Mouse (Mus musculus) midbrain, embryonic 11.5 days (tissue): Measurements from ENCODE around the gene Prss23. TPM values are rescaled to one million over a fixed set of nuclear protein-coding genes. Genes with fewer than 3 reads are reported as not detected.
A peak's percentile ranks its signal among the peaks of the same experiment; 100 is the strongest.

Source experiments
- ATAC-seq: fragments of 200-750 bp; cut with Nextera tagmentation; 2 replicates; pipeline ENCODE4 v1.8.0; 2017; ENCODE audit warnings: moderate TSS enrichment, moderate library complexity; ENCODE audit not compliant: low FRiP score
- DNase-seq: peaks from one replicate; pipeline ENCODE4 v3.0.0; 2015; ENCODE audit warnings: low spot score; ENCODE audit errors: missing footprints
- H3K27ac ChIP-seq: fragments of 300-500 bp; sonication (generic); 2 replicates; pipeline ENCODE4 v1.5.1; 2014; ENCODE audit warnings: low read depth, low read length
- H3K27me3 ChIP-seq: fragments of 300-500 bp; sonication (generic); 2 replicates; pipeline ENCODE4 v1.6.1; 2014; ENCODE audit warnings: mild to moderate bottlenecking, low read length, moderate library complexity, mixed read lengths; ENCODE audit not compliant: control insufficient read depth, insufficient read depth
- H3K36me3 ChIP-seq: fragments of 300-500 bp; sonication (generic); 2 replicates; pipeline ENCODE4 v1.6.1; 2014; ENCODE audit warnings: mild to moderate bottlenecking, low read length, moderate library complexity, mixed read lengths; ENCODE audit not compliant: control insufficient read depth, insufficient read depth
- H3K4me1 ChIP-seq: fragments of 300-500 bp; sonication (generic); 2 replicates; pipeline ENCODE4 v1.6.1; 2014; ENCODE audit warnings: low read length; ENCODE audit not compliant: control insufficient read depth, insufficient read depth
- H3K4me2 ChIP-seq: fragments of 300-500 bp; sonication (generic); 2 replicates; pipeline ENCODE4 v1.6.1; 2014; ENCODE audit warnings: mild to moderate bottlenecking, moderate library complexity
- H3K4me3 ChIP-seq: fragments of 300-500 bp; sonication (generic); 2 replicates; pipeline ENCODE4 v1.5.1; 2014; ENCODE audit warnings: low read depth, low read length
- H3K9ac ChIP-seq: fragments of 300-500 bp; sonication (generic); 2 replicates; pipeline ENCODE4 v1.6.1; 2014; ENCODE audit warnings: low read length
- H3K9me3 ChIP-seq: fragments of 300-500 bp; sonication (generic); 2 replicates; pipeline ENCODE4 v1.6.1; 2016; ENCODE audit warnings: low read length; ENCODE audit not compliant: control insufficient read depth
- WGBS: fragments of 180-500 bp; shearing (Covaris S2); extraction: QIAGEN DNeasy Blood & Tissue Kit; methylation state at CpG from one replicate; pipeline ENCODE4 v1.1.7; 2014; 5-methylcytosine and 5-hydroxymethylcytosine counted together
- polyA plus RNA-seq: library from polyadenylated mRNA; unstranded; fragments of >200 nt; fragmentation: Nextera tagmentation; extraction: Ambion mirVana; gene quantifications from 2 replicates; pipeline ENCODE4 v1.2.1, GENCODE M21; 2014

Gene Prss23
- polyA plus RNA-seq, 1 experiment from 2014 or later, result 34.9 TPM

GRCm38 (mm10) chr7:89478490-89478889 lies 48.5 kb downstream of the Prss23 start:
- 95% methylated on average over 2 of the region's 2 CpGs for WGBS
- H3K4me1 ChIP-seq, result no peaks in the 10 kb centered on the region
- ATAC-seq (no peak), DNase-seq (no peak)
- H3K27me3 ChIP-seq, result no peaks in the 10 kb centered on the region
- no peak overlapping the region for H3K4me2 ChIP-seq
- H3K4me3 ChIP-seq, result no peak overlapping the region
- H3K9ac ChIP-seq, result no peak overlapping the region
- no peaks in the 10 kb centered on the region for H3K9me3 ChIP-seq
- no peaks in the 10 kb centered on the region for H3K36me3 ChIP-seq
- H3K27ac ChIP-seq, result no peak overlapping the region

GRCm38 (mm10) chr7:89477294-89477999 lies 49.5 kb downstream of the Prss23 start:
- H3K4me2 ChIP-seq, result no peak overlapping the region
- no peaks in the 10 kb centered on the region for H3K27me3 ChIP-seq
- DNase-seq (peak; percentile 91), ATAC-seq (peak; percentile 74)
- no peaks in the 10 kb centered on the region for H3K4me1 ChIP-seq
- H3K4me3 ChIP-seq, result no peak overlapping the region
- no peak overlapping the region for H3K27ac ChIP-seq
- no peak overlapping the region for H3K9ac ChIP-seq
- H3K9me3 ChIP-seq, result no peaks in the 10 kb centered on the region
- no peaks in the 10 kb centered on the region for H3K36me3 ChIP-seq
- WGBS, result 14% methylated on average over 1 of the region's 1 CpGs

GRCm38 (mm10) chr7:89473442-89473841 lies 53.5 kb downstream of the Prss23 start:
- Histone ChIP-seq H3K4me2 (no peak overlapping the region), H3K9ac (no peak overlapping the region), H3K27ac (no peak overlapping the region), H3K4me3 (no peak overlapping the region), H3K4me1 (no peaks in the 10 kb centered on the region), H3K9me3 (no peaks in the 10 kb centered on the region), H3K27me3 (no peaks in the 10 kb centered on the region), H3K36me3 (no peaks in the 10 kb centered on the region)
- WGBS, result 66% methylated on average over 4 of the region's 4 CpGs
- ATAC-seq (no peak), DNase-seq (peak; percentile 87)

GRCm38 (mm10) chr7:89463775-89464592 lies 63.0 kb downstream of the Prss23 start:
- no peak overlapping the region for H3K4me2 ChIP-seq

GRCm38 (mm10) chr7:89463246-89463645 lies 63.7 kb downstream of the Prss23 start:
- Histone ChIP-seq H3K9me3 (no peaks in the 10 kb centered on the region), H3K4me3 (no peak overlapping the region), H3K36me3 (no peaks in the 10 kb centered on the region), H3K27ac (no peak overlapping the region), H3K4me1 (no peaks in the 10 kb centered on the region), H3K27me3 (no peaks in the 10 kb centered on the region), H3K4me2 (no peak overlapping the region), H3K9ac (no peak overlapping the region)
- 85% methylated on average over 3 of the region's 3 CpGs for WGBS
- no peak for DNase-seq
- ATAC-seq, result no peak

More at GRCm38 (mm10) chr7:89463775-89464592, 63.0 kb downstream of the Prss23 start:
- WGBS, result 78% methylated on average over 10 of the region's 10 CpGs
- H3K4me3 ChIP-seq, result no peak overlapping the region
- DNase-seq (no peak), ATAC-seq (no peak)
- H3K9ac ChIP-seq, result no peak overlapping the region
- no peaks in the 10 kb centered on the region for H3K27me3 ChIP-seq
- no peaks in the 10 kb centered on the region for H3K36me3 ChIP-seq
- H3K9me3 ChIP-seq, result no peaks in the 10 kb centered on the region
- no peak overlapping the region for H3K27ac ChIP-seq
- H3K4me1 ChIP-seq, result no peaks in the 10 kb centered on the region

- H3K9me3 ChIP-seq, result no peaks in the 10 kb centered on the region
- no peak overlapping the region for H3K27ac ChIP-seq
- no peak overlapping the region for H3K4me3 ChIP-seq
- H3K9ac ChIP-seq, result no peak overlapping the region
- WGBS, result 92% methylated on average over 5 of the region's 5 CpGs
- H3K36me3 ChIP-seq, result no peaks in the 10 kb centered on the region
- H3K4me2 ChIP-seq, result no peak overlapping the region
- H3K4me1 ChIP-seq, result no peaks in the 10 kb centered on the region
- ATAC-seq (no peak), DNase-seq (peak; percentile 64)
- H3K27me3 ChIP-seq, result no peaks in the 10 kb centered on the region
Measured at GRCm38 (mm10) chr7:89462646-89463207, 64.3 kb downstream of the Prss23 start.

GRCm38 (mm10) chr7:89461351-89461750 lies 65.6 kb downstream of the Prss23 start:
- DNase-seq (peak; percentile 41), ATAC-seq (no peak)
- Histone ChIP-seq H3K27me3 (no peaks in the 10 kb centered on the region), H3K4me2 (no peak overlapping the region), H3K27ac (no peak overlapping the region), H3K36me3 (no peaks in the 10 kb centered on the region), H3K4me3 (no peak overlapping the region), H3K4me1 (no peaks in the 10 kb centered on the region), H3K9me3 (no peaks in the 10 kb centered on the region), H3K9ac (no peak overlapping the region)
- WGBS, result 81% methylated on average over 3 of the region's 3 CpGs

GRCm38 (mm10) chr7:89460911-89461310 lies 66.1 kb downstream of the Prss23 start:
- H3K9me3 ChIP-seq, result no peaks in the 10 kb centered on the region
- H3K36me3 ChIP-seq, result no peaks in the 10 kb centered on the region
- no peaks in the 10 kb centered on the region for H3K4me1 ChIP-seq
- no peak for ATAC-seq
- DNase-seq, result peak; percentile 83
- no peak overlapping the region for H3K4me3 ChIP-seq
- no peaks in the 10 kb centered on the region for H3K27me3 ChIP-seq
- no peak overlapping the region for H3K9ac ChIP-seq
- no peak overlapping the region for H3K27ac ChIP-seq
- H3K4me2 ChIP-seq, result no peak overlapping the region

GRCm38 (mm10) chr7:89459691-89460090 lies 67.3 kb downstream of the Prss23 start:
- no peak overlapping the region for H3K27ac ChIP-seq
- H3K4me1 ChIP-seq, result no peaks in the 10 kb centered on the region
- H3K9ac ChIP-seq, result no peak overlapping the region
- H3K4me2 ChIP-seq, result no peak overlapping the region
- DNase-seq, result peak; percentile 28
- no peaks in the 10 kb centered on the region for H3K27me3 ChIP-seq
- H3K4me3 ChIP-seq, result no peak overlapping the region
- no peaks in the 10 kb centered on the region for H3K36me3 ChIP-seq
- no peaks in the 10 kb centered on the region for H3K9me3 ChIP-seq
- ATAC-seq, result no peak
- WGBS, result 83% methylated on average over 2 of the region's 2 CpGs
